Mouse (Mus musculus) stomach, postnatal 0 days (tissue): Measurements from ENCODE around the gene Fbxo11.

Source experiments
- CTCF ChIP-seq: IDR thresholded peaks from 2 replicates; pipeline ENCODE4 v1.5.1; 2016; ENCODE audit warnings: antibody characterized with exemption, low read depth, mild to moderate bottlenecking, moderate library complexity
- EP300 ChIP-seq: optimal IDR thresholded peaks from 2 replicates; pipeline ENCODE3; 2016; ENCODE audit warnings: antibody characterized with exemption

DNA sequence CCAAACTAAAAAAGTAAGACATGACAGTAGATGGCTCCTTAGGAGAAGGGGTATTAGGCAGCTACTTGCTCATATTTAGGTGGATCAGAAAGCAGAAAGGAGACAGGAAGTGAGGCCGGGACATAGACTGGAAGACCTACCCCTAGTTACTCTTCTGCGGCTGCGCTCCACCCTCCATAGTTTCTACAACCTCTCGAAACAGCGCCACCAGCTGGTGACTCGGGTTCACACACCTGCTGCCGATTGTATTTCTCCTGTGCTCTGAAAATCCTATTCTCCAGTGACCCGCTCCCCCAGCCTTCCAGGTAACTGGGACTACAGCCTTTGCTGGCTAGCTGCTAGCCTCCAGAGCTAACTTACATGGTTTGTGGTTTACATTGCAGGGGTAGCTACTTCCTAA is 106.8 kb downstream of the Fbxo11 start:
- TF ChIP-seq CTCF (peak; percentile 33), EP300 (no peak)
